Mouse (Mus musculus) neutrophil, adult 59 days (primary cell): ENCODE results near the gene Mier1. TPM values are rescaled to one million over a fixed set of nuclear protein-coding genes. Genes with fewer than 3 reads are reported as not detected.

Experiments used
- total RNA-seq, 2 experiments: library from RNA; stranded (reverse); gene quantifications; 1 replicate in 1 of 2; 2 replicates in 1 of 2; pipeline ENCODE4 v1.2.4; 2023

Mier1 gene
- 10 to 100 TPM; 71.5 to 77.7 TPM for total RNA-seq

GRCm38 (mm10) chr4:103114184-103115111 is at the start of gene Mier1, which contains the start of gene Wdr78:
Gene Mier1, plus strand, starts transcription at chr4:103114390.
Gene Wdr78, minus strand, starts transcription at chr4:103114555.

Other genes with a start within 250 kb of the Mier1 start
- gene Tctex1d1, start 135.8 kb upstream of the Mier1 start, total RNA-seq: 1 to 10 TPM in 1 of 2 experiments, under 1 TPM in 1; 0.51 to 2.2 TPM
- gene Insl5, start 87.5 kb upstream of the Mier1 start, total RNA-seq: not detected
- gene Wdr78, start 165 bp downstream of the Mier1 start, total RNA-seq: 1 to 10 TPM; 4.0 to 4.6 TPM
- gene Slc35d1, start 100.8 kb downstream of the Mier1 start, total RNA-seq: 1 to 10 TPM; 7.2 to 9.6 TPM
- gene 4921539E11Rik, start 176.5 kb downstream of the Mier1 start, total RNA-seq: not detected
- 10 to 100 TPM; 16.9 to 18.3 TPM for gene Oma1, start 199.4 kb downstream of the Mier1 start, total RNA-seq